Mouse (Mus musculus): Measurements from ENCODE around the gene Gm20772.
"Not testable (repeated sequence)": the region's sequence is repeated elsewhere in the genome, so short reads cannot be mapped to it uniquely, and the experiment has no call there.

DNA sequence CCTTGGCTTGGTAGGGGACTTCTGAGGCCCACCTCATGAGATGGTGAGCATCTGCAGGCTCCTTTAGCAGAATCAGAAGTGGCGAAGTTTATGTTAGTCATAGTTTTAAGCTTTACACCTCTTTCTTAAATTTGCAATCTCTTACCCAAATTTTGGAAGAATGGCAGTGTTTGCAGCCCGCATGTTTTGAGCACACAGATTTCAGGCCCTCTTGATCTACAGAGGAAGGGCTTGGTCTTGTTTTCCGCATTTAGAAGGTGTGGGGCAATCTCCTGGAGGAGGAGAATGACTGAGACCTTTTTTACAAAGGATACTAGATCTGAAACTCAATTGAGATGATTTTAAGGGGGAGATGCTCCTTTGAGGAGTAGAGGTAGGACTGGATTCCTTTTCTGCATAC is 28.4 kb upstream of the Gm20772 start, which contains the start of gene Gm21904:
- TF ChIP-seq CTCF (IDR thresholded peaks at IDR 0.05; ENCODE audit: low read depth, low read length); TAL1 (conservative IDR thresholded peaks at IDR 0.05; ENCODE audit: low read depth, low read length); POLR2AphosphoS5 (IDR thresholded peaks at IDR 0.05; ENCODE audit: insufficient replicate concordance, low read depth, low read length); GATA1 (IDR thresholded peaks at IDR 0.05; ENCODE audit: borderline replicate concordance, low read length); GATA2 (IDR thresholded peaks at IDR 0.05; ENCODE audit: borderline replicate concordance, low read depth, low read length): not testable (repeated sequence)

Data from G1E (cell line).